Mouse (Mus musculus): ENCODE measurements at regions not wholly inside any gene's neighbourhood (a gene's known extent, or its start where the extent isn't known, plus 50 kb on each side); places are given as distances from the start of the nearest gene placed in this dataset.

DNA sequence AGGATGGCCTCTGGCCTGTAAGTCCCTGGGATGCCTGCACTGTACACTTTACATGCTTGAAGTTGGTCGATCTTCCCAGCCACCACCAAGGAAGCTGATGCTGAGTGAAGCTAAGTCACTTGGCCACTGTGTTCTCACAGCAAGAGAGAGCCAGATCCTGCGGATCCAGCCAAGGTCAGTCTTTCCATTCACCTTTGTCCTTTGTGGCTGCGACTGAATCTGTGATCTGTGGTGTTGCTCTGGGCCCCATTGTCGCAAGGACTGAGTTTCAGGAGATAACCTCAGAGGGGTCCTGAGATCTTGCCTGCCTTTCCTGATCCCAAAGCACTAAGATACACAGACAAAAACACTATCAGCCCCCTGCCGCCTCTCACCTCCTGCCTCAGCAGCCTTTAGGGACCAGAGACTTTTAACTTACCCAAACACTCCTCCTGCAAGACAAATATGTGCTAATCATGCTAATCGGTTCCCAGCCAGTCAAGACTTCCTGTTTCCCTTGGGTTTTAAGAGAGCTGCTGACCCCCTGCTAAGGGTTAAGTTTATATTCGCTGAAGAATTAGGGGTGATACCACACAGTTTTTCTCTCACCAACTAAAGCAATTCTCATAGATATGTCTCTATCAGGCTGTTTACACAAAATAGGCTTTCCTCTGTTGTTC lies 202.7 kb downstream of the Mreg start:
- Histone ChIP-seq H3K4me1 (ENCODE audit: control insufficient read depth, insufficient read depth, low read length) (peaks cover 2% of the 10 kb centered on the region; the same call in 1 of the 2 replicates), H3K27ac (ENCODE audit: insufficient read depth, low read length) (no peak overlapping the region)

DNA sequence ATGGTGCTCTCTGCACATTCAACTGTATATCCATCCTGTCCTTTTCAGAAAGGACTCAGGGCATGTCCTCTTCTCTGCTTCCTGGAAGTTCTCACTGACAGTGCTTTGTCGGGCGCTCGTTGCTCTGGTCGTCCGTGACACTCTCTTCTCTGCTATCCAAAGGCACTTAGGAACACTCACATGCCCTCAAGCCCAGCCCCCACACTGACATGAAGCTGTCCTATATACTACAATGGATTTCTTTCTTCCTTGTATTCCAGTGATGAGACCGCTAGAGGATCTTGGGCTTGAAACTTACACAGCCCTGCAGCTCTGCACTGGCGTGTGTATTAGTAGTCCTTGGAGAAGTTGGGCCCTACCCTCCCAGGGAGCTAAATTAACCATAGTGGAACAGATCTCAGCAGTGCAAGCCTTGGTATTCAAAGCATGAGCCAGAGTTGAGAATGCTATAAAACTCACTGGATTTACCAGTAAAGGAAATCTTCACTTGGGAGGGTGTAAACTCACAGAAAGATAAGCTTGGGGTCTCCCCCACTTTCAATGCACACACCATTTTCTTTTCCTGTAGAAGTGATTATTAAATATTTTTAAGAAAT lies 205.3 kb downstream of the Mreg start:
- peaks cover 13% of the 10 kb centered on the region for H3K4me1 ChIP-seq (ENCODE audit: control insufficient read depth, insufficient read depth, low read length)
- no peak for TF ChIP-seq POLR2A (IDR thresholded peaks at IDR 0.05; ENCODE audit: low read depth, low read length)
- no peak for TF ChIP-seq CTCF (IDR thresholded peaks at IDR 0.05; ENCODE audit: borderline replicate concordance, insufficient read depth, low read length)
- no peak overlapping the region for H3K4me3 ChIP-seq (ENCODE audit: insufficient read depth, low read length)
- H3K27ac ChIP-seq (ENCODE audit: insufficient read depth, low read length) = no peak overlapping the region

More for the DNA sequence above, 202.7 kb downstream of the Mreg start:
- TF ChIP-seq POLR2A (IDR thresholded peaks at IDR 0.05; ENCODE audit: low read depth, low read length) = no peak
- TF ChIP-seq CTCF (IDR thresholded peaks at IDR 0.05; ENCODE audit: borderline replicate concordance, insufficient read depth, low read length) = no peak
- no peak overlapping the region for H3K4me3 ChIP-seq (ENCODE audit: insufficient read depth, low read length)

DNA sequence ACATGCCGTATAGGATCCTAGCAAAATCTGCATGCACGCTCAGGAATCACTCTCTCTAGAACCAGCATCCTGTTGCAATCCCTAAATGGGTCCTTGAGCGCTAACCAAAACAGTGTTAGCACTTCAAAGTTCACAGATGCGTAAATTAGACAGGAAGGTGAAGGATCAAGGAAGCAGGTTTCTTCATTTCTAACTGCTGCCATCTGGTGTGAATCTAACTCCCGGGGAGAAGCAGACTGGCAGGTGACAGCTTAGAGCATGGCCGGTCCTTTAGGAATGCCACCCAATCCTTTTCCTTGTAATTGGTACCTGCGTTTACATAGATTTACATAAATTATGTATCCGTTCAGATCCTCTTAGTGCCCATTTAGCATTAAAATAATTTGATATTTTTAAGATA lies 206.2 kb downstream of the Mreg start:
- TF ChIP-seq POLR2A (IDR thresholded peaks at IDR 0.05; ENCODE audit: low read depth, low read length) (no peak), CTCF (IDR thresholded peaks at IDR 0.05; ENCODE audit: borderline replicate concordance, insufficient read depth, low read length) (no peak)
- Histone ChIP-seq H3K27ac (ENCODE audit: insufficient read depth, low read length) (no peak overlapping the region), H3K4me1 (ENCODE audit: control insufficient read depth, insufficient read depth, low read length) (peaks cover 13% of the 10 kb centered on the region), H3K4me3 (ENCODE audit: insufficient read depth, low read length) (no peak overlapping the region)

DNA sequence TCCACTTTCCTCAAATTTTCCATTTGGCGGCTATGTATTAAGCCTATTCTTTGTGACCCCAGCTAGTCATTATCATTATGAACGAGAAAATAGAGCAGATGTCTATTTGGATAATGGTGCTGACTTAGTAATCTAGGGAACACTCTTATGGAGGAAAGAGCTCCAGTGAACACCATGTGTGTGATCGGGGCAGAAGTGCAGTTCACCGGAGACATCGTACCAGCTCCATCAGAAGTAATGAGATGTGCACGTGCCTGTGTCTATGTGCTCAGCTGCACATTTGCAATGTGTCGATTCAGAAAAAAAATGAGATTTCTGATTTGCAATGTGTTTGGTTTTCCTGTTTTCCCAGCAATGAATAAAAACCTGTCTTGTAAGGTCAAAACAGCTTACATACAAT lies 206.6 kb downstream of the Mreg start:
- Histone ChIP-seq H3K4me3 (ENCODE audit: insufficient read depth, low read length) (no peak overlapping the region), H3K27ac (ENCODE audit: insufficient read depth, low read length) (no peak overlapping the region), H3K4me1 (ENCODE audit: control insufficient read depth, insufficient read depth, low read length) (peaks cover 13% of the 10 kb centered on the region)
- TF ChIP-seq POLR2A (IDR thresholded peaks at IDR 0.05; ENCODE audit: low read depth, low read length) = no peak
- TF ChIP-seq CTCF (IDR thresholded peaks at IDR 0.05; ENCODE audit: borderline replicate concordance, insufficient read depth, low read length) = no peak

DNA sequence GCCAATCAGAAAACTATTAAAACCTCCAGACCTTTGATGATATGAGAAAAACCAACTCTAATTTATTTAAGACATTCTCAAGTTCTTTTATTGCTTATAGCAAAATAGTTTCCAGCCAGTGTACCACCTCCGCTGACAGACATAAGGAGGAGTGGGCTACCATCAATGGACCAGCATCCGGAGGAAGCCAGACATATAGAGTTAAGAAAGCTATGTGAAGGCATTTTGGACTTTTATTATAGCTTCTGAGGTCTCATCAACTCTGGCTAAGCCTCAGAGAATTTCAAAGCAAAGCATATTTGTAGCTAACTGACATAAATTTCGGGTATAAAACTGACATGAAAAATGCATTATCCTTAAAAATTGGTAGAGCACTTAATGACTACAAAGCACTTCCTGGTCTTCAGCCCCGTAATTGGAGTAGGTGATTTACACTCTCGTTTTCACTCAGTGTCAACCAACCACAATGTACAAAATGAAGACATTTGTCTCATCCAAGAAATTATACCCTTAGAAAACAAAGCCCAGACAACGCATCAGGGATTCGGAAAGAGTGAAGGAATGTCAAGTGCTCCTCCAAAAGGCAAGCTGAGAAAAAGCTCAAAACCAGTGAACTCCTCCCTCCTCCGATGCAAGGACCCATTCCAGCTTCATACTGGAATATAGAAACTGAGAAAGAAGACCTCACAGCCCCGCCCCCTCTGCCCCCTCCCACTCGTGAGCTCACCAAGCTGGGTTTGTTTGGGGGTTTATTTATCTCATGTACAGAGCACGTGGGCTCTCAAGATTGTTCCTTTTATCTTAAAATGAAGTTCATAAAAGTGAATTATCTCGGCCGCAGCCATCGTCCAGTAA lies 208.5 kb downstream of the Mreg start:
- Histone ChIP-seq H3K4me3 (ENCODE audit: insufficient read depth, low read length) (no peak overlapping the region), H3K27ac (ENCODE audit: insufficient read depth, low read length) (peak overlapping the region; percentile 83; the same call in 1 of the 2 replicates), H3K4me1 (ENCODE audit: control insufficient read depth, insufficient read depth, low read length) (peaks cover 11% of the 10 kb centered on the region)
- TF ChIP-seq POLR2A (IDR thresholded peaks at IDR 0.05; ENCODE audit: low read depth, low read length) (no peak), CTCF (IDR thresholded peaks at IDR 0.05; ENCODE audit: borderline replicate concordance, insufficient read depth, low read length) (no peak)

DNA sequence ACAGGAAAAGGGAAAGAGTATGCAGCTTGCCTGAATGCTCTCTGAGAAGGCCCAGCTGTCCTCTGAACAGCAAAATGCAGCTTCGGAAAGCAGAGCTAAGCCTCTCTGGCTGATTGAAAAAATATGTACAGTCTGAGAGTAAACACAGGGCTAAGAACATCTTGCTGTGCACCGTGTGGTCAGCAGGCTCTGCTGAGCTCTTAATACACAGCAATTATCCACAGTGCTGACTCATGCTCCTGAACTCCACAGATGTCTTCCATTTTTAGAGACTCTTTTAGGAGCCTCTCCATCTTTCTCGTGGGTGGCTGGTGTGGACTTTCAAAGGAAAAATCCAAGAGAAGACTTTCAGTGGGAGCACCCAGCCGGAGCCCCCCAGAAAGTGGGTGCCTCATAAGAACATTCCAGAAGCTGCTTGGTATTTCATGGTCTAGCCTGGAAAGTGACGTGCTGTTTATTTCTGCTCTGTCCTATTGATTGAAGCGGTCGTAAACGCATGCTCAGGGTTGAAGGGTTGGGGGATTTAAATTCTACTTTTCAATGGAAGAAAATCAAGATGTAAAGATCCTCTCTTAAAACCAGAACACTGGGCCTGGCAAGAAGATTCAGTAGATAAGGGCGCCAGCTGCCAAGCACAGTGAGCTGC lies 209.5 kb downstream of the Mreg start:
- Histone ChIP-seq H3K4me3 (ENCODE audit: insufficient read depth, low read length) (no peak overlapping the region), H3K4me1 (ENCODE audit: control insufficient read depth, insufficient read depth, low read length) (peaks cover 11% of the 10 kb centered on the region), H3K27ac (ENCODE audit: insufficient read depth, low read length) (peak overlapping the region; percentile 83)
- TF ChIP-seq CTCF (IDR thresholded peaks at IDR 0.05; ENCODE audit: borderline replicate concordance, insufficient read depth, low read length) = no peak
- TF ChIP-seq POLR2A (IDR thresholded peaks at IDR 0.05; ENCODE audit: low read depth, low read length) = no peak

DNA sequence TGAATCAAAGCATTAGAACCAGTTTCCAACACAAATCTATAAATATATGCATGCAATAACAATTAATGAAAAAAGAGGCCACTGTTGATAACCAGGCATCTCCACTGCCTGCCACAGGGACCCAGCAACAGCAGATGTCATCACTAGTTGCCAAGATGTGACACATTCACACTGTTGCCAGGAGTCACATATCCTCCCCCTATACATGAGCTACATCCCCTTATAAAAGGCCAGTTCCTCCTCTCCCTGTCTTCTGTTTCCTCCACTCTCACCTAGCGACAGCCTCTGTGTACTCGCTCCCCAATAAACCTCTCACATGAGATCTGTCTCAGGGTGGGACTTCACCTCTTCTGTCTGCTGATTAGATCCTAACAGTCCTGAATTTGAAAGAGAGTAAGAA lies 211.4 kb downstream of the Mreg start:
- TF ChIP-seq POLR2A (IDR thresholded peaks at IDR 0.05; ENCODE audit: low read depth, low read length) (no peak), CTCF (IDR thresholded peaks at IDR 0.05; ENCODE audit: borderline replicate concordance, insufficient read depth, low read length) (no peak)
- Histone ChIP-seq H3K27ac (ENCODE audit: insufficient read depth, low read length) (no peak overlapping the region), H3K4me1 (ENCODE audit: control insufficient read depth, insufficient read depth, low read length) (peaks cover 11% of the 10 kb centered on the region), H3K4me3 (ENCODE audit: insufficient read depth, low read length) (no peak overlapping the region)

DNA sequence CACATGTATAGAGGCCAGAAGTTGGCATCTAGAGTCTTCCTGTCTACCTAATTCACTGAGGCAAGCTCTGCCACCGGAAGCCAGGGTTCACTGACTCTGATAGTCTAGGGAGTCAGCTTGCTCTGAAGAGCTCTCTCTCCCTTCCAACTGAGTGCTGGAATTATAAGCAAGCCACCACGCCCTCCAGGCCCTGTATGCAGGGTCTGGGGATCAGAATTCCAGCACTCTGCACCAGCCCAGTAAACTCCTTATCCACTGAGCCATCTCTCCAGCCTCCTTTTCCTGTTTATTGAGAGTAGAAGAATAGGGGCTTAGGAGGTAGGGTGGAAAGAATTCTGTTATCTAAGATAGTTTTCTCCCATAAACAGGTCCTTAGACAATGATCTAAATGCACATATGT lies 215.3 kb downstream of the Mreg start:
- Histone ChIP-seq H3K4me3 (ENCODE audit: insufficient read depth, low read length) (no peak overlapping the region), H3K4me1 (ENCODE audit: control insufficient read depth, insufficient read depth, low read length) (no peaks in the 10 kb centered on the region; the same call in 1 of the 2 replicates), H3K27ac (ENCODE audit: insufficient read depth, low read length) (no peak overlapping the region)
- TF ChIP-seq POLR2A (IDR thresholded peaks at IDR 0.05; ENCODE audit: low read depth, low read length) (no peak), CTCF (IDR thresholded peaks at IDR 0.05; ENCODE audit: borderline replicate concordance, insufficient read depth, low read length) (no peak)

DNA sequence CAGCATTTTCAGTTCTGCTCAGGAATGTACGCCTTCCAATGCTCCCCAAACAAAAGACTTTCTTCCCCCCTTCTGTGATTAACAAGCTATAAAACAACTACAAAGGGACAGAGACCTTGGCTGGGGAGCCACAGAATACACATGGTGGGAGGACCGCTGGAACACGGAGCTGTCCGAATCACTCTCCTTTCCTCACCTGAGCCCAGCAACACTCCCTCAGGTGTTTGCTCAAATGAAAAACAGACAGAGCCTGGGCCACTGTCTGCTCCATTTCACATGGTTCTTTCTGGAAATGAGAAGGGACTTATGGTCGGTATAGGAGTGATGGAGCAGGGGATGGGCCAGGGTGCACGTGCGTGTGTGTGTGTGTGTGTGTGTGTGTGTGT lies 215.9 kb downstream of the Mreg start:
- TF ChIP-seq POLR2A (IDR thresholded peaks at IDR 0.05; ENCODE audit: low read depth, low read length) (no peak), CTCF (IDR thresholded peaks at IDR 0.05; ENCODE audit: borderline replicate concordance, insufficient read depth, low read length) (no peak)
- Histone ChIP-seq H3K4me1 (ENCODE audit: control insufficient read depth, insufficient read depth, low read length) (no peaks in the 10 kb centered on the region; the same call in 1 of the 2 replicates), H3K27ac (ENCODE audit: insufficient read depth, low read length) (no peak overlapping the region), H3K4me3 (ENCODE audit: insufficient read depth, low read length) (no peak overlapping the region)
